Mouse (Mus musculus) cerebellum, adult 2 months (tissue): ENCODE results near the gene Apopt1. TPM values are rescaled to one million over a fixed set of nuclear protein-coding genes. Genes with fewer than 3 reads are reported as not detected.

Source experiments
- DNase-seq, 2 experiments: peaks; one replicate each; pipeline ENCODE4 v3.0.0; 2021
- H3K27ac ChIP-seq: fragments of 200-500 bp; 2 replicates; pipeline ENCODE4 v1.5.1; 2012; ENCODE audit warnings: low read length, control low read depth, inconsistent platforms; ENCODE audit not compliant: insufficient read depth
- H3K27me3 ChIP-seq: fragments of 200-500 bp; 2 replicates; pipeline ENCODE4 v1.6.1; 2012; ENCODE audit warnings: inconsistent platforms, mild to moderate bottlenecking, low read length, moderate library complexity; ENCODE audit not compliant: control insufficient read depth, insufficient read depth
- H3K4me1 ChIP-seq: fragments of 200-500 bp; 2 replicates; pipeline ENCODE4 v1.6.1; 2011; ENCODE audit warnings: low read length; ENCODE audit not compliant: control insufficient read depth, insufficient read depth
- H3K4me3 ChIP-seq: fragments of 200-500 bp; replicated peaks from 2 replicates; pipeline ENCODE3; 2011; ENCODE audit warnings: mild to moderate bottlenecking, low read depth, low read length, control low read depth; ENCODE audit not compliant: insufficient read depth
- CTCF ChIP-seq: fragments of 200-500 bp; IDR thresholded peaks from 2 replicates; pipeline ENCODE4 v1.5.1; 2011; ENCODE audit warnings: low read depth, mild to moderate bottlenecking, control low read depth, low read length, moderate library complexity, borderline replicate concordance; ENCODE audit not compliant: insufficient read depth
- POLR2A ChIP-seq: fragments of 200-500 bp; IDR thresholded peaks from 2 replicates; pipeline ENCODE4 v1.6.1; 2011; ENCODE audit warnings: low read length, control low read depth, borderline replicate concordance; ENCODE audit not compliant: insufficient read depth
- WGBS: fragments of 180-500 bp; shearing (Covaris S2); methylation state at CpG from one replicate; pipeline ENCODE4 v1.1.7; 2018; 5-methylcytosine and 5-hydroxymethylcytosine counted together
- polyA plus RNA-seq: library from polyadenylated mRNA; depleted of rRNA; stranded (reverse); fragments of >200 nt; gene quantifications from 2 replicates; pipeline ENCODE4 v1.2.3, GENCODE M21; 2012

Gene Apopt1
- polyA plus RNA-seq, 1 experiment = 49.8 TPM

- WGBS = 8% methylated on average over 8 of the region's 8 CpGs
Measured at GRCm38 (mm10) chr12:111669961-111670360, 43.1 kb upstream of the Apopt1 start.

GRCm38 (mm10) chr12:111670371-111670971, 42.6 kb upstream of the Apopt1 start:
- Histone ChIP-seq H3K4me3 (peak overlapping the region; percentile 86), H3K27me3 (no peaks in the 10 kb centered on the region), H3K4me1 (peaks cover 12% of the 10 kb centered on the region), H3K27ac (peak overlapping the region; percentile 96)
- peak; percentile 92 to 94 for DNase-seq
- TF ChIP-seq CTCF (no peak), POLR2A (no peak; the same call in 1 of the 2 replicates)
- WGBS = 2% methylated on average over 29 of the region's 29 CpGs

More at GRCm38 (mm10) chr12:111669961-111670360, 43.1 kb upstream of the Apopt1 start:
- H3K27me3 ChIP-seq = no peaks in the 10 kb centered on the region
- peak overlapping the region; percentile 86 for H3K4me3 ChIP-seq
- peak in 1 of 2 experiments; percentile 68 for DNase-seq
- TF ChIP-seq CTCF (no peak), POLR2A (no peak)
- peaks cover 12% of the 10 kb centered on the region for H3K4me1 ChIP-seq
- peak overlapping the region; percentile 96 for H3K27ac ChIP-seq

- Histone ChIP-seq H3K4me3 (peak overlapping the region; percentile 86), H3K4me1 (peaks cover 12% of the 10 kb centered on the region), H3K27ac (peak overlapping the region; percentile 96), H3K27me3 (no peaks in the 10 kb centered on the region)
- TF ChIP-seq CTCF = no peak
- no peak; the same call in 1 of the 2 replicates for TF ChIP-seq POLR2A
- under 1% methylated on average over 35 of the region's 35 CpGs for WGBS
- DNase-seq = no peak
Measured at GRCm38 (mm10) chr12:111670976-111671375, 42.1 kb upstream of the Apopt1 start.

GRCm38 (mm10) chr12:111671431-111671902, 41.6 kb upstream of the Apopt1 start:
- Histone ChIP-seq H3K27me3 (no peaks in the 10 kb centered on the region), H3K4me1 (peaks cover 12% of the 10 kb centered on the region), H3K4me3 (peak overlapping the region; percentile 86), H3K27ac (peak overlapping the region; percentile 96)
- DNase-seq = peak; percentile 86 to 87
- no peak for TF ChIP-seq POLR2A
- TF ChIP-seq CTCF = no peak
- WGBS = 1% methylated on average over 34 of the region's 34 CpGs

GRCm38 (mm10) chr12:111672176-111672575, 40.9 kb upstream of the Apopt1 start, which contains the start of gene Ckb:
Gene Ckb (minus strand): TSS chr12:111672338.
- WGBS = under 1% methylated on average over 31 of the region's 31 CpGs
- DNase-seq = peak; percentile 96
- H3K4me3 ChIP-seq = peak within 1 kb of the TSS; percentile 86
- H3K4me1 ChIP-seq = peaks cover 13% of the 10 kb centered on the region
- peak within 1 kb of the TSS; percentile 96 for H3K27ac ChIP-seq
- no peak for TF ChIP-seq CTCF
- peak; percentile 99 for TF ChIP-seq POLR2A
- H3K27me3 ChIP-seq = no peaks in the 10 kb centered on the region

GRCm38 (mm10) chr12:111672581-111672980, 40.5 kb upstream of the Apopt1 start:
- 4% methylated on average over 12 of the region's 12 CpGs for WGBS
- TF ChIP-seq POLR2A (no peak), CTCF (no peak)
- Histone ChIP-seq H3K4me1 (peaks cover 16% of the 10 kb centered on the region), H3K4me3 (peak overlapping the region; percentile 86), H3K27me3 (no peaks in the 10 kb centered on the region), H3K27ac (peak overlapping the region; percentile 81)
- no peak for DNase-seq

- no peak overlapping the region for H3K4me3 ChIP-seq
- H3K27me3 ChIP-seq = no peaks in the 10 kb centered on the region
- H3K27ac ChIP-seq = no peak overlapping the region
- TF ChIP-seq CTCF (no peak), POLR2A (no peak)
- DNase-seq = no peak
- 85% methylated on average over 2 of the region's 2 CpGs for WGBS
- peaks cover 11% of the 10 kb centered on the region for H3K4me1 ChIP-seq
Measured at GRCm38 (mm10) chr12:111674850-111675486, 38.1 kb upstream of the Apopt1 start.
